Mouse (Mus musculus) frontal cortex, adult 2 months (tissue): ENCODE measurements at regions not wholly inside any gene's neighbourhood (a gene's known extent, or its start where the extent isn't known, plus 50 kb on each side); places are given as distances from the start of the nearest gene placed in this dataset.
"Not testable (repeated sequence)": the region's sequence is repeated elsewhere in the genome, so short reads cannot be mapped to it uniquely, and the experiment has no call there.

ENCODE experiments used
- DNase-seq, 2 experiments: peaks; one replicate each; pipeline ENCODE4 v3.0.0; 2022; ENCODE audit warnings: low spot score in 1 of 2; ENCODE audit errors: extremely low spot score in 1 of 2

DNA sequence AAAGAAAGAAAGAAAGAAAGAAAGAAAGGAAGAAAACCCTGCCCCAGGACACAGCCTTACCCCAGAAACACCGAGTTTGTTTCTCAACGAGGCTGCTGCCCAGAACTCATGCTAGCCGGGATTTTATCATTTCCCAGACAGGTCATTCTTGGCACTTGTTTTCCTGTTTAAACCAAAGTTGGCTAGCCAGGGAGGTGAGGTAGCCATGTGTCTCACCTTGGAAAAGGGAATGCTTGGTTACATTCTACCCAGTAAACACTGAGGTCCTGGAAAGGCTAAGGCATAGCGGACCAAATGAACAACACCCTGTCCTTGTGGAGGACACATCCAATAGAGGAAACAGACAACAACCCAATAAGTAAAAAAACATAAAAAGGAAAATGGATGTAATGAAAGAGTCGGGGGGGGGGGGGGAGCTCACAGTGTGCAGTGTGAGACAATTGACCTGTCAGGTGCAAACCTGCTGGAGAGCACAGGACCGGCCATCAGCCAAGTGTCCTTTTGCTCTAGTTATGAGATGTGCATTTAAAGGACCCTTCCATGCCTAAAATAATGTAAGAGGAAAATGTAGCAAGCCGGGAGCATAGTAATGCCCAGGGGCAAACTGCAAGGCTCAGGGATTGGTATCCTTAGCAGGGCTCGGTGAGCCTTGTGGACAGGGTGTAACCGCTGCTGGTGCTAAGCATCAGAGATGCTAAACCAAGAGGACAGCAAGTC is 78.2 kb upstream of the Fzd7 start:
- no peak for DNase-seq

DNA sequence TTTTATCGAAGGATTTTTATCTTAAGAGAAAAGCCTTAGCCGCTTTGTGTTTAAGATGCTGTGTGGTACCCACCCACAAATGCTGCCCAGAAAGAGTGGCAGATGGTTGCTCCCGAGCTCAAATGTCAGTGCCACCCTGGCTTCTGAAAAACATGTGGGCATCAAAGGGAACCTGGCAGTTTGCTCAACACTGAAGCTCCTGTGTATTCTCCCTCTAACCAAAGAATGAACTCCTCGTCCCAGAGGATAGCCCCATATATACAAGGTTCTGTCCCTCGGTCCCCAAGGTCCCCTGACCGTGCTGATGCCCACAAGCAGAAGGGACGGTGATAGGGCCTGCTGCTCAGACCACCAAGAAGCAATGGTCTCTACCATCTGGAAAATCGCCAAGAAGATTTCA is 76.9 kb upstream of the Fzd7 start:
- DNase-seq: peak in 1 of 2 experiments; percentile 18

DNA sequence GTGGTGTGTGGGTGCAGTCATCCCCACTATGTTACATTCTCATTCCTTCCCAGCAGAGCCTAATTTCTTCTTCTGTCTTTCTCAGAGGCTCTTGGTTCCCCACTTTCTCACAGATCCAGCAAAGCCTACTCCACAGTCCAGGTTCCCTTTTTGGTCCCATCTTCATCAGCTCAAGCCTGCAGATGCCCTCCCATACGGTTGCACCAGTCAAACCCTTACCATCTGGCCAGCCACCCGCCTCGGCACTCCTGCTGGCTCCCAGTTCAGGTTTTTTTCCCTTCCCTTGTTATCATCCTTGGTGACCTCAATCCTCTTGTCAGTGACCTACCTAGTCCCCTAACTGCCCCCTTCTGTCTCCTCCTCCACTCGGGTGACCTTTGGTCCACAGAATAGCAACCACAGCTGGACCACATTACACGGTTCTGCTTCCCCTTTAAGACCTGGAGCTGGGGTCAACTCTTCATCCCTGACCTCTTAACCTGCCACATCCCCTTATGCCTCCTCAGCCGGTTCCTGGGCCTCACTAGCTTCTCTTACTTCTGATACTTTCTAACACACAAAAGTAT is 75.4 kb upstream of the Fzd7 start:
- DNase-seq: no peak

DNA sequence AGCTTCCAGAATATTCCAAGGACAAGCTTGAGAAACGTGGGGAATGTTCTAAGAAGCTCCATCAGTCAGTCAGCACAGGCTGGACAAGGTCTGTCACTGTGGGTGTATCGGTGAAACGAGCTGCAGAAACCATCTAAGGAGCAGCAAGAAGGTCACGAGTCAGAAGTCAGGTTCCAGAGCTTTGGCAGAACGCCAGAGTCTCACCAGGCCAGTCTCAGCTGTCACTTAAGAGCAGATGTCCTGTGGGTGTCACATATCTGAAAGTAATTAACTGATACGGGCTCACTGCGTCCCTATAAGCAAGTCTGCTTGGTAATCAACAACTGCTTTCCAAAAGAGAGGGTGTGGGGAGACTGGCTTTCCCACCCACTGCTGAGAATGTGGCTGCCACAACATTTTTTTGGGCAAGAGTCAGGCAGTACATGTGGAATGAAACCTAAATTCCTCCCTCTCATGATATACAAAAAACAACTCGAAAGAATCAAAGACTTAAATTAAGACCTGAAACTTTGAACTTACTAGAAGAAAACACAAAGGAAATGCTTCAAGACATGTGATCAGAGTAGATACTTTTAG is 72.6 kb upstream of the Fzd7 start:
- DNase-seq: no peak

DNA sequence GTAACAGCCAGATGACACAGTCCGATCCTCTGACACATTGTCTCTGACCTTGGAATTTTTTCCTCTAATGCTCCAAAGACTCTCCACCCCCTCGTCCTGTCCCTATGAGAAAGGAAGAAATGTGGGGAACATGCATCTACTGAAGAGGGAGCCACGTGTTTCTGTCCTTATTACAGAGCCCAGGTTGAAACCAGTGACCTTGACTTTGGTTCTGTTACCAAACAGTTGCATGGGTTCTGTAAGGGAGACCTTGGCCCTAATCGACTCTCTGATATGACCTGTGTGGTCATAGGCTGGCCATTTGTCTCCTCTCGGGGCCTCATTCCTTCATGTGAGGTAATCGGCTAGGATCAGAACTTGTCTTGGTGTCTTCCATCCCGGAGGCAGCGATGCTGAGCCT is 69.0 kb upstream of the Fzd7 start:
- no peak for DNase-seq

DNA sequence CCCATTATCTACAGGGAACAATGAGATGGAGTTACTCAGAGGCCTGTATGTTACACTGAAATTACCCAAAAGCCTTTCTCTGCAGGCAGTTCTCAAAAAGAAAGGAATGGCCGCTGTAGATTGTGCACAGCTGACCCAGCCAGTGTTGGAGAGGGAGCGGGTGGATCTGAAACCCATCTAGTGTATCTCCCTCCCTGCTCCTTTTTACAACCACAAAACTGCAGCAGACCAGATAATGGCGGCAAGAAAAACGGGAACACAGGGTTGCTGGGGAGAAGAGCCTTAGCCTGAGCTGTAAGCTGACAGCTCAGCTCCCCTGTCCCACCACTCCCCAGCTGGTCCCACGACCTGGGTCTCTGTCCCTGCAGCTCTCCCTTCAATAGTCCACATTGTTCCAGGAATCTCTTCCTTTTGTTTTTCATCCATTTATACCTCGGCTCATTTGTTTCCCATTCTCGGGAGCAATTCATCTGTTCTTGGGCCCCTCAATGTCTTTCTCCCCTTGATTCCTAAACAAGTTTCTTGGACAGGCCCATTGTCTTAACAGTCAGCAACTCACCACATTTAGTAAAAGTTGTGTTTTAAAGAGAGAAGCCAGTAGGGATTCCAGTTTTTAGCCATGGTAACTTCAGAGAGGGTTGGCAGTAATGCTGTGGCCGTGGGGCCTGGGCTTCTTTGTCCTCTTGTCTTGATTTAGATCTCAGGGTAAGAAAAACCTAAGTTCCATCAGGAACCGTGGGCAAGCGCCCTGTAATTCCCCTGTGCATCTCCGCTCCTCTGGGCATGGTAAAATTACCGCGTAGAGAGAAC is 67.6 kb upstream of the Fzd7 start:
- DNase-seq: no peak

DNA sequence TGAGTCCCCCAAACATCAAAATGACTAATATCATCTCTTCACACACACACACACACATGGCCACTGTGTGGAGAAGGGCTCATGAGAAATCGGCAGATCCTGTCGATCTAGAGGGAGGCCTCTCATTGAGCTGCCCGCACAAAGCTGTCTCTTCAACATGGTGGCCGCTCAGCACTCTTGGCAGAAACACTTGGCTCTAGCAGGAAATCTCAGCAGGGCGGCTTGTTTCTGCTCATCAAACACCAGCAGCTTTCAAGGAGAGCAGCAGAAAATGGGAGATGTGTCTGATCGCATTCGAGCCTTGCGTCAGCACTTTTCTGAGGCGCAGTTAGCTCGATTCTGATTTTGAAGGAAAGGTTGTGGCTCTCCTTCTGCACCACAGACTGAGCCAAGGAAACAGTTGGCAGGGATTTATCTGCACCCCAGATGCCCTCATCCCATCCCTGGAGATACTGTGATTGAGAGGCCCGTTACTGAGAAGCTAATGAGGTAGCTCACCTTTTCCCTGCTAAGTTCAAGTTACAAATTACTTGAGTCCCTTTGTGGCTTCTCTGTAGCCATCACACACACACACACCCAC is 66.4 kb upstream of the Fzd7 start:
- peak in 1 of 2 experiments; percentile 10 for DNase-seq

DNA sequence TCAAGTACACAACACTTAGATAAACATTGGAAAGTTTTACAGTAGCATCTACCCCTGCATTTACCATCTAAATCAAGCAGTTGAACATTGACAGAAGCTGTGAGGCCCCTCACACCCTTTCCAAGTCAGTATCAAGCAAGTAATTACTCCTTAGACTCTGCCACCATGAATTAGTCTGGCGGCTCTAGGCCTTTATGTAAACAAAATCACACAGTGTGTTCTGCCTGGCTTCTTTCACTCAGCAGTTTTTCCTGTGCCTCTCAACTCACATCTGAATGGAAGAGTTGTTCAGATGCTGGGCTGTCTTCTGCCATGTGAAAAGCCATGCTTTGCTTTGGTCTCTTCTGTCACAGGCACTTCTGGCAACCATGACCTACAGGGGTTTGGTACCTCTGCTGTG is 64.9 kb upstream of the Fzd7 start:
- DNase-seq: no peak

DNA sequence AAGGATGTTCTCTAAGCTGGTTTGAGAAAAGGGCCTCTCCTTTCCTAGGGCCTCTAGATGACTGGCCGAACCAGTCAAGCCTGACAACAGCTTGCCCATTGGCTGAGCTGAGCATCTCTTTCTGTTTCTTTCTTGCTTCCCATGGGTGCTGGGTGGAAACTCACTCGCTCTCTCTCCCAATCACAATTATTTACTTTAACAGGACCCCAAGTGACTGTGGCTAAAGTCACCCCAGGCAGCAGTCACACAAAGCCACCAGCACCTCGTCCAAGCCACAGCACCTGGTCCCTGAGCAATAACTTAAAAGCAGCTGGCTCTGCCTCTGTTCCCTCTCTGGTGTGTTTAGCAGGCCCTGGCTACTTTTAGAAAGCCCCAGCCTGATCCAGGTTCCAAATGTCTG is 64.3 kb upstream of the Fzd7 start:
- no peak for DNase-seq

DNA sequence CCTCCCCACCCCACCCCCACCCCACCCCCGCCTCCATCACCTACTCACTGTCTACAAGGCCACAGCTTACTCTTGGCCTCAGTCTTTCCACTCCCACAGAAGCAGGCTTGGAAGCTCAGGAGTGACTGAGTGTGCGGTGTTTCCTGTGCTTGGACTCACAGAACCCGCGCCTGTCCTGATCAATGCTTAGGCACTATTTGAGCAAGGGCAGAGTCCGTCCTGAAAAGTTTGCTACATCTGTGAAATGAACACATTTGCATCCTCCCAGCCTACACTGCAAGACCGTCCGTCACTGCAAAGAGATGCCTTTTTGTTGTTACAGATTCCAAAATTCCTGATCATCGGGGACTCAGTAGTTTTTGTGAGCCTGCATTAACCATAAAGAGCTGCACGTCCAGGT is 63.5 kb upstream of the Fzd7 start:
- no peak for DNase-seq

DNA sequence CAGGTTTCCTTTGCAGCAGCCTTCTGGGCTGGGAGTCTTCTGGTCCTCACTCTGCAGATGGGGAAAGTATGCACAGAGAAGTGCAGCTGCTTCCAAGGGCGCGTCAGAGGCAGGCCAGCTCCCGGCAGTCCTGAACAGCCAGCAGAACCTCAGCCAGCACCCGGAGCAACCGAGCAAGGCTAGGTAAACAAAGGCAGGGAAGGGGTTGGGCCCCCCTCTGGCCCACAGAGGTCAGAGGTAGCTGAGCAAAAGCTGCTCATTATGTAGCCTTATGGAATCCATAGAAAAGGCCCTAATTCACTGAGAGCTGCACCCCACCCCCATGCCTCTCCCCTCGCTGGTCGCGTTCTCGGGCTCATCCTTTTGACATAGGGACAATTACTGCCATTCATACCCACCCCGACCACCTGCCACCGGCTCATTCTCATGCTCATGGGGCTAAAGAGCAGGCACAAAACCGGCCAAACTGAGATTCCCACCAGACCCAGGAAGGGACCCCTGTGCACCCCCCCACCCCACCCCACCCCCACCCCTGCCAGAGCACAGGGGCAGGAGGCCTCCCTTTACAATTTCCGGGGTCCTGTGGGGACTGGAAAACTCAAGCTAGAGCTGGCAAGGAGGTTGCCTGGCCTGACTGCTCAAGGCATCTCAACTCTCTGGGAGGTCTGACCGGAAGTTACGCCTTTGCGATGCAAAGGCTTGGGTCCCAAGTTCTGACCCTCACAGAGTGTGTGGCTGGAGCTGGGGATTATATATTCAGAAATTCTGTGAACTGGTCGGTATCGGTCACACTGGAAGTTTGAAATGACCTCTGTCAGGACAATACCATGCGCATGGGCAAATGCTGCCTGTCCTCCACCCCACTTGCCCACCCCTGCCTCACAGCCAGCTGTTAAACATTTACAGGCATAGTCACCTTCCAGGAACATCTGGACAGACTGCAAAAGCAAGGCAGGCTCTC is 59.0 kb upstream of the Fzd7 start:
- DNase-seq: no peak

DNA sequence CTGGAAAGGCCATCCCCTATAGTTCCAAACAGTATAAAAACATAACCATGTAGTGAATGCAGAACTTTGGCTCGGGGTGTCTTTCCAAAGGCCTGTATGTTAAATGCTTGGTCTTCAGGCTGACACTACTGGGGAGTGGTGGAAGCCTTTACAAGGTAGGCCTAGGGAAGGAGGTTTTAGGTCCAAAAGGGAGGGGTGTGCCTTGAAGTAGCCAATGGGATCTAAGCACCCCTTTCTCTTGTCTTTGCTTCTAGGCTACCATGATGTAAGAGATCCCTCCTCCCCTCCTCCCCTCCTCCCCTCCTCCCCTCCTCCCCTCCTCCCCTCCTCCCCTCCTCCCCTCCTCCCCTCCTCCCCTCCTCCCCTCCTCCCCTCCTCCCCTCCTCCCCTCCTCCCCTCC is 56.5 kb upstream of the Fzd7 start:
- DNase-seq: not testable (repeated sequence)

DNA sequence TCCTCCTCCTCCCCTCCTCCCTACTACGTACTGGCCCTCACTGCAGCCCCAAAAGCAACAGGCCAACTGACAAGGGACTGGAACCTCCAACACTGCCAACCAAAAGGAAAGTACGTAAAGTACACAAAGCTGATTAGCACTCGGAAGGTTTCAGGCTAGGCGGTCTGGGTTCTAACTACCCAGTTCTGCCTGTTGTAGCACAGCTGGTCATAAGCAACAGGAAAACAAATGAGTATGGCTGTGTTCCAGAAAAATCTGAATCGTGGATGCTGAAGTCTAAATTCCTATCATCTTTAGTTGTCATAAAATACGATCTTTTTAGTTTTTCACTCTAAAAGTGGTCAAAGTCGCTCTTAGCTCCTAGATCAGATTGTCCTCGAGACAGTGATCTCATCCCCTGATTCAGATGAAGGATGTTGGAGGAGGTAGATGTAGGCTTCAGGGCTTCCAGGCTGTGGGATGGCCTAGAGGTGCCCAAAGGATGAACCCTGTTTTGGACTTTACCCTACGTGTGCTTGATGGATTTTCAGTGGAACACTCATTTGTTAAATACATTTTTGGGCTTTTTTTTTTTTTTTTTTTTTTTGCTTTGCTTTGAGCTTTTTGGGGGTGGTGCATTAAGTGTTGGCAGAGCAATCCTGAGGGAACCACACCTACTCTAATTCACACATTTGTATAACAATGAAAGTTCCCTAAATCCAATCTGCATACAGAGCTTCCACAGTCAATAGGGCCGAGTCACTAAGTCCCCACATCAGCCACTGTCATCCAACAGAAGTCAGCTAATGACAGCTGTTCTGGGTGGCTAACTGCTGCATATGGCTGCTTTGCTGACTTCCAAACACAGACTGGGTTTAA is 55.6 kb upstream of the Fzd7 start:
- no peak for DNase-seq

DNA sequence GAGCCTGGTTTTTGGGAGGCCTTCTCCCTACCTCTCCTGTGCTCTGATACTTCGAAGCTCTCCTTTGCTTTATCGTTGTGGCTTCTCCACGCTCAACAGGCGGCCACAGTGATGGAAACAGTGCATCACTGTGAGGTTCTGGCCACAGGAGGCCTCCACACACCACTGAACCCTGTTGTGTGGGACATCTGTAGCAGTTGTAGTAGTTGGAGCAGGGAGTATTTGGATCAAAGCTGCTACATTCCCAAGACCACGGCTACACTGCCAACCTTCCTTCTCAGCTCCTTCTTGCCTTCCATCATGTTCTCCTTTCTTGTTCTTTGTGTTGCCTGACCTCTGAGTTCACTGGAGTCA is 55.0 kb upstream of the Fzd7 start:
- DNase-seq: no peak

DNA sequence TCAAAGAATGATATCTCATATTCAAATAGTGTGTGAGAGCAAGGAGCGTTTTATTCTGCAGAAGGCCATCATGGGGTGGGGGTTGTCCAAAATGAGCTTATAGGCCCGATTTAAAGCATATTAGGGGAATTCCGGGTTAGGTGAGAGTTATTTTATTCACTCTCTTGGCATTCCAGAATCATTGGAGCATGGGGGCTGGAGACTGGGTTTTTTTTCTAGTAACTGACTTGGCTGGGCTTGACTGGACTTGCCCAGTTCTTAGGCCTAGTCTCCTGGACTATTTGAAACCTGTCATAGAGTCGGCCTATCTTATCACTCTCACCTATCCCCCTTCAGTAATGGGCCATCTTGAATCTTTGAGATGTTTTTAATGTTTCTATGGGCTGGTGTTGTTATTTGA is 52.9 kb upstream of the Fzd7 start:
- DNase-seq: no peak

DNA sequence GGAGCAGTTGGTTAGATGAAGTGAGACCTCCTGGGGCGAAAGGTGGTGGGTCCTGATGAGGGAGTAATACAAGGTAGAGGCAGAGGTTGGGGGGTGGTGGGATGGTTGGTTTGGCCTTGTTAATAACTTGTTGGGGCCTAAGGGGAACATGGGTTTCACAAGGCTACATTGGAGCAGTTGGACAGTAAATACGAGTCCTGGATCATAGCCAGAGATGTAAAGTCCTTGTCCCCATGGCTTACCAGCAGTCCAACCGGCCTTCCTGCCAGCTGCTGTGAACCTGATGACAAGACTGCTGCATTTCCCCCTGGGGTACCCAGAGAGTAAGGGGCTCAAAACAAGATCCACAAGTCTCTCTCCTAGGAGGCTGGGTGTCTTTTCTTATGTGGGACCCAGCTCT is 52.0 kb upstream of the Fzd7 start:
- no peak for DNase-seq

DNA sequence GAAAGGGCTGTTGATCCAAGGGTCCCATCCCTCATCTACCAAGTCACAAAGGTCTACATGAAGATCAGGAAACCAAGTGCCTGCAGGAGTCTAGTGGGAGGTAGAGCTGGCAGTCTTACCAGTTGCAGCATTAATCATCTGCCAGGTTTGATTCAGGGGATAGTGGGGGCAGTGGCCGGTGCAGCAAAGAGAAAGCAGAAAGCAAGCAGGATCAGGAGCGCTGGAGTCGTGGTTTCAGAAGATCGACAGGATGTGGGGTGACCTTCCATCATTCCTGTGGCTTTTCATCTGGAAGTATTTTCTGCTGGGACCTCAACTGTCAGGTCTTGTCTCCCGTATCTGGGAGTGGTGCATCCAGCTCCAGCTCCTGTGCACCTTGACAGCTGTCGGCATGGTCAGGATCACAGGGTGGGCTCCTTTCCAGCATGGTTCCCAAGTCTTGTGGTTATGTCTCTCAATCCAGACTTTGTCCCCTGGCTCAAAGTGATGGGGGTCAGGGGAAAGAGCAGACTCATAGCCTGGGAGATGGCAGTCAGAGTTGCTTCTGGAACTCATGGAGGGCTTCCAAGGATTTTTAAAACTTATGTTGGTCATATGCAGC is 51.2 kb upstream of the Fzd7 start:
- DNase-seq: no peak
